Mouse (Mus musculus): ENCODE measurements around the gene Ppp1r9a. TPM values are rescaled to one million over a fixed set of nuclear protein-coding genes. Genes with fewer than 3 reads are reported as not detected.

Ppp1r9a gene
- polyA plus RNA-seq, 1 experiment = 0.04 TPM

DNA sequence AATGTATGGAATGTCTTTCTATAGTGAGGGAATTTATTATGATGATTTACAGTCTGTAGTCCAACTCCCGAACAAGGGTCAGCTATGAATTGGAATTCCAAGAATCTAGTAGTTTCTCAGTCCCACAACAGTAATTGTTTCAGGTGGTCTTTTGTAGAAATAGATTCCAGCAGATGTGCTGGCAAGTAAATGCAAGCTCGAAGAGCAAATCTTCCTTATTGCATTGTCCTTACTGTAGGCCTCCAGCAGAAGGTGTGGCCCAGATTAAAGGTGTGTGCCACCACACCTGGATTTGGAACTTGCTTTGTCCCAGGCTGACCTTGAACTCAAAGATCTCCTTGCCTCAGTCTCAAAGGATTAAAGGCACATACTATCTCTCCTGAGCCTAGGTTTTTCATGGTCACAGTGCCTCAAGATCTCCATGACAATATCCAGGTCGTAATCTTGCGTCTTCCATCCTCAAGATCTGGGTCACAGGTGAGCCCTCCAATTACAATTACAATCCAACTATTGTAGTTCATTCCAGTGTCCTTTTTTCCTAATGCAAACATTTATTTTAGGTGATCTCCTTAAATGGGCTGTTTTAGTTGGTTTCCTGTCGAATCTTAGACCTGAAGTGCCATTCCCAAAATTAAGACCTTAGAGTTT is 130.4 kb downstream of the Ppp1r9a start:
- H3K4me3 ChIP-seq (ENCODE audit: insufficient read depth, poor library complexity, severe bottlenecking) = no peak overlapping the region
- TF ChIP-seq MYOG (IDR thresholded peaks at IDR 0.05; ENCODE audit: control insufficient read depth, extremely low read depth, insufficient read length) (no peak), USF1 (IDR thresholded peaks at IDR 0.05; ENCODE audit: low read depth) (no peak), CEBPB (IDR thresholded peaks at IDR 0.05; ENCODE audit: low read depth) (no peak), MYOD1 (IDR thresholded peaks at IDR 0.05; ENCODE audit: control insufficient read depth, insufficient read length, low read depth) (no peak), CTCF (IDR thresholded peaks at IDR 0.05; ENCODE audit: control insufficient read depth, insufficient read depth, insufficient read length) (no peak), FOSL1 (IDR thresholded peaks at IDR 0.05; ENCODE audit: insufficient read depth, low read length, poor library complexity, severe bottlenecking) (no peak), MAX (IDR thresholded peaks at IDR 0.05) (no peak)
- peaks cover 3% of the 10 kb centered on the region for H3K27me3 ChIP-seq (ENCODE audit: control insufficient read depth, insufficient read depth, insufficient read length)

DNA sequence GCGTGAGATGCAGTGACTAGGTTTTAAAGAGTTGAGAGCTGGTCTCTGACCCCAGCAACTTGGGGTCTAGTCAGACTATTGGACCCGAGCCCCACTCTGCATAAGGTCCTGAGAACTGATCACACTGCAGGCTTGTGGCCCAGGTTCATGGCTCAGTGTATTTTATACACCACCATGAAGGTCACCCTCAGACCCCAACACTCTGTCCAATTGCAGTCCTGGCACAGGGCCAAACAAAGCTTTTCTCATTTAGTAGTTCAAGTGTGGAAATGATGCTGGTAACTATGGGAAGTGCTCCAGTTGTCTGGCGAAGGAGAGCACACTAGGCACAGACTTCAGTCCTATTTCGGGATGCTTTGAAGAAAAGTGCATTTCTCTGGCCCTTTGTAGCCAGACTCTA is 134.5 kb downstream of the Ppp1r9a start:
- Histone ChIP-seq H3K79me3 (ENCODE audit: low read depth) (no peaks in the 10 kb centered on the region), H3K79me2 (ENCODE audit: control insufficient read depth, insufficient read depth) (no peaks in the 10 kb centered on the region), H3K4me3 (ENCODE audit: insufficient read depth, poor library complexity, severe bottlenecking) (no peak overlapping the region), H3K27me3 (ENCODE audit: control insufficient read depth, insufficient read depth, insufficient read length) (no peaks in the 10 kb centered on the region), H3K36me3 (ENCODE audit: control insufficient read depth, insufficient read depth) (no peaks in the 10 kb centered on the region), H3ac (ENCODE audit: control insufficient read depth, insufficient read length, low read depth) (no peak overlapping the region)
- TF ChIP-seq MAX (IDR thresholded peaks at IDR 0.05) (no peak), CTCF (IDR thresholded peaks at IDR 0.05; ENCODE audit: control insufficient read depth, insufficient read depth, insufficient read length) (no peak), USF1 (IDR thresholded peaks at IDR 0.05; ENCODE audit: low read depth) (no peak), CEBPB (IDR thresholded peaks at IDR 0.05; ENCODE audit: low read depth) (no peak), MYOG (IDR thresholded peaks at IDR 0.05; ENCODE audit: control insufficient read depth, extremely low read depth, insufficient read length) (no peak), MYOD1 (IDR thresholded peaks at IDR 0.05; ENCODE audit: control insufficient read depth, insufficient read length, low read depth) (no peak), FOSL1 (IDR thresholded peaks at IDR 0.05; ENCODE audit: insufficient read depth, low read length, poor library complexity, severe bottlenecking) (no peak)

More for the DNA sequence above, 130.4 kb downstream of the Ppp1r9a start:
- Histone ChIP-seq H3K36me3 (ENCODE audit: control insufficient read depth, insufficient read depth) (no peaks in the 10 kb centered on the region), H3K79me3 (ENCODE audit: low read depth) (no peaks in the 10 kb centered on the region), H3ac (ENCODE audit: control insufficient read depth, insufficient read length, low read depth) (no peak overlapping the region), H3K79me2 (ENCODE audit: control insufficient read depth, insufficient read depth) (no peaks in the 10 kb centered on the region)

DNA sequence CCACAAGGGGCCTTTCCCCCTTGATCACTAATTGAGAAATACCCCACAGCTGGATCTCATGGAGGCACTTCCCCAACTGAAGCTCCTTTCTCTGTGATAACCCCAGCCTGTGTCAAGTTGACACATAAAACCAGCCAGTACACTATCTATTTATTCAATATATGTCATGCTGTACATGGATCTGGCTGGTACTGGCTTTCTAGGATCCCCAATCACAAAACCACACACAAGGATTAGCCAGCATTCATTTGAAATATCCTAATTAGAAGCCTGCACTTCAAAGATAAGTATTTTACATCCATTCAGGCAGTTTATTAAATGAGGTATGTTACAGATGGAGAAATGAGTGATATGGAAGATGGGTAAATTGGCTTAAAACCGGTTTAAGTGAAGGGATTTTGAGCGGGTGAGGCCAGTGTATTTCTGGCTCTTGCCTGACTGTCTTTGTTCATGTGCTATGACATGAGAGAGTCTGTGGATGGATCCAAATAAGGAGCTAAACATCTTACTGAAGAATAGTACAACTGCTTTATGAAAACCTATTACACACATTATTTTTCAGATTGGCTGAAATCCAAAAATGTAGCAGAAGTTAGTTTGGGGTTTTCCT is 135.5 kb downstream of the Ppp1r9a start:
- Histone ChIP-seq H3K4me3 (ENCODE audit: insufficient read depth, poor library complexity, severe bottlenecking) (no peak overlapping the region), H3K27me3 (ENCODE audit: control insufficient read depth, insufficient read depth, insufficient read length) (no peaks in the 10 kb centered on the region), H3K79me3 (ENCODE audit: low read depth) (no peaks in the 10 kb centered on the region), H3K36me3 (ENCODE audit: control insufficient read depth, insufficient read depth) (no peaks in the 10 kb centered on the region), H3K79me2 (ENCODE audit: control insufficient read depth, insufficient read depth) (no peaks in the 10 kb centered on the region), H3ac (ENCODE audit: control insufficient read depth, insufficient read length, low read depth) (no peak overlapping the region)
- TF ChIP-seq MAX (IDR thresholded peaks at IDR 0.05) (no peak), USF1 (IDR thresholded peaks at IDR 0.05; ENCODE audit: low read depth) (no peak), CEBPB (IDR thresholded peaks at IDR 0.05; ENCODE audit: low read depth) (no peak), MYOD1 (IDR thresholded peaks at IDR 0.05; ENCODE audit: control insufficient read depth, insufficient read length, low read depth) (no peak), FOSL1 (IDR thresholded peaks at IDR 0.05; ENCODE audit: insufficient read depth, low read length, poor library complexity, severe bottlenecking) (no peak), CTCF (IDR thresholded peaks at IDR 0.05; ENCODE audit: control insufficient read depth, insufficient read depth, insufficient read length) (no peak), MYOG (IDR thresholded peaks at IDR 0.05; ENCODE audit: control insufficient read depth, extremely low read depth, insufficient read length) (no peak)

GRCm38 (mm10) chr6:5039316-5039715 is 136.6 kb downstream of the Ppp1r9a start:
- H3K36me3 ChIP-seq (ENCODE audit: control insufficient read depth, insufficient read depth) = no peaks in the 10 kb centered on the region
- H3K79me3 ChIP-seq (ENCODE audit: low read depth) = no peaks in the 10 kb centered on the region
- no peak for TF ChIP-seq FOSL1 (IDR thresholded peaks at IDR 0.05; ENCODE audit: insufficient read depth, low read length, poor library complexity, severe bottlenecking)
- no peak for TF ChIP-seq MAX (IDR thresholded peaks at IDR 0.05)
- no peak for TF ChIP-seq MYOG (IDR thresholded peaks at IDR 0.05; ENCODE audit: control insufficient read depth, extremely low read depth, insufficient read length)
- TF ChIP-seq CEBPB (IDR thresholded peaks at IDR 0.05; ENCODE audit: low read depth) = no peak
- H3K79me2 ChIP-seq (ENCODE audit: control insufficient read depth, insufficient read depth) = no peaks in the 10 kb centered on the region
- H3K27me3 ChIP-seq (ENCODE audit: control insufficient read depth, insufficient read depth, insufficient read length) = no peaks in the 10 kb centered on the region
- H3K4me3 ChIP-seq (ENCODE audit: insufficient read depth, poor library complexity, severe bottlenecking) = no peak overlapping the region
- no peak overlapping the region for H3ac ChIP-seq (ENCODE audit: control insufficient read depth, insufficient read length, low read depth)

DNA sequence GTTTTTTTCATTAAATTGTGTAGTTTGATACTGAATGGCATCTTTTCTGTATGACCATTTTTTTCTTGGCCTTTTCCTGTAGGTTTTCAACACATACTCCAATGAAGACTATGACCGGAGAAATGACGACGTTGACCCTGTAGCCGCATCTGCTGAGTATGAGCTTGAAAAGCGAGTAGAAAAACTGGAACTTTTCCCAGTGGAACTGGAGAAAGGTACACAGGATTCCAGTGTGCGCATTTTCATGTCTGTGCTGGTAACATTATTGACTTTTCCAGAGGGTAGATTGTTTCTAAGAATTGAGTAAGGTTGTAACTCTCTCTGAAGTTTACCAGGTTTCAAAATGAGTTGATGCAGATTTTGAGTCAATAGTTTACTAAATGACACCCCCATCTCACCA is 143.1 kb downstream of the Ppp1r9a start:
- TF ChIP-seq FOSL1 (IDR thresholded peaks at IDR 0.05; ENCODE audit: insufficient read depth, low read length, poor library complexity, severe bottlenecking) = no peak
- TF ChIP-seq MAX (IDR thresholded peaks at IDR 0.05) = no peak
- TF ChIP-seq MYOD1 (IDR thresholded peaks at IDR 0.05; ENCODE audit: control insufficient read depth, insufficient read length, low read depth) = no peak
- TF ChIP-seq CTCF (IDR thresholded peaks at IDR 0.05; ENCODE audit: control insufficient read depth, insufficient read depth, insufficient read length) = no peak
- no peak for TF ChIP-seq CEBPB (IDR thresholded peaks at IDR 0.05; ENCODE audit: low read depth)
- TF ChIP-seq USF1 (IDR thresholded peaks at IDR 0.05; ENCODE audit: low read depth) = no peak
- no peak for TF ChIP-seq MYOG (IDR thresholded peaks at IDR 0.05; ENCODE audit: control insufficient read depth, extremely low read depth, insufficient read length)
- no peaks in the 10 kb centered on the region for H3K79me3 ChIP-seq (ENCODE audit: low read depth)

More for the DNA sequence above, 143.1 kb downstream of the Ppp1r9a start:
- H3ac ChIP-seq (ENCODE audit: control insufficient read depth, insufficient read length, low read depth) = no peak overlapping the region
- no peaks in the 10 kb centered on the region for H3K27me3 ChIP-seq (ENCODE audit: control insufficient read depth, insufficient read depth, insufficient read length)
- H3K79me2 ChIP-seq (ENCODE audit: control insufficient read depth, insufficient read depth) = no peaks in the 10 kb centered on the region
- H3K4me3 ChIP-seq (ENCODE audit: insufficient read depth, poor library complexity, severe bottlenecking) = no peak overlapping the region
- no peaks in the 10 kb centered on the region for H3K36me3 ChIP-seq (ENCODE audit: control insufficient read depth, insufficient read depth)
